Mouse (Mus musculus) G1E (cell line): ENCODE measurements around the gene Mrps27.

Source experiments
- CTCF ChIP-seq: IDR thresholded peaks from 2 replicates; pipeline ENCODE4 v1.5.1; 2012; ENCODE audit warnings: low read depth, low read length, inconsistent platforms, mixed read lengths
- GATA1 ChIP-seq: IDR thresholded peaks from 2 replicates; pipeline ENCODE4 v1.6.1; 2012; ENCODE audit warnings: borderline replicate concordance, low read length, inconsistent platforms, mixed read lengths
- GATA2 ChIP-seq: IDR thresholded peaks from 2 replicates; pipeline ENCODE4 v1.6.1; 2012; ENCODE audit warnings: low read depth, low read length, inconsistent platforms, borderline replicate concordance
- POLR2AphosphoS5 ChIP-seq: IDR thresholded peaks from 2 replicates; pipeline ENCODE4 v1.6.1; 2012; ENCODE audit warnings: low read depth, low read length, inconsistent platforms; ENCODE audit not compliant: insufficient replicate concordance

- TF ChIP-seq CTCF (no peak), GATA1 (no peak), POLR2AphosphoS5 (no peak), GATA2 (no peak)
Measured at GRCm38 (mm10) chr13:99355861-99356260, 11.3 kb downstream of the Mrps27 start.
